Mouse (Mus musculus) induced T-regulatory cell, adult 2 months (primary cell): ENCODE measurements around the gene Cfap61.

ENCODE experiments used
- DNase-seq: peaks from one replicate; pipeline ENCODE4 v3.0.0-alpha.2; 2012; ENCODE audit warnings: low read depth

The Cfap61 gene

DNA sequence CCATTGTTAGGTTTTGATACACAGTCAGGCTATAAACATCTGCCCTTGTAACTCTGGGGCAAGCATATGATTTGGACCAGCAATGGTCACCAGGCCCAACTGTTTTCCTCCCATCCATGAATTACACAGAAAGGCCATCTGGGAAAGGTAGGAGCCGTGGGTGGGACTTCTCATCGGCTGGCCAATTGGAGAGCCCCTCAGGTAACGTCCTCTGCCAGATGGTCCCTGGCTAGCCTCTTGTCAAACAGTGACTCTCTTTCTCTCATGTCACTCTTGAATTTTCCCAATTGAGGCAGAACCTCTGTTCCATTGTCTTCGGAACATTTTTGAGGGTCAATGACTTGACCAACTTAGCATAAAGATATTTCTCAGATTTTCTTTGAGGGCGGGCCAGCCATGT, 213.2 kb downstream of the Cfap61 start:
- no peak for DNase-seq

GRCm38 (mm10) chr2:146149206-146149974, 214.8 kb downstream of the Cfap61 start:
- DNase-seq, result no peak

DNA sequence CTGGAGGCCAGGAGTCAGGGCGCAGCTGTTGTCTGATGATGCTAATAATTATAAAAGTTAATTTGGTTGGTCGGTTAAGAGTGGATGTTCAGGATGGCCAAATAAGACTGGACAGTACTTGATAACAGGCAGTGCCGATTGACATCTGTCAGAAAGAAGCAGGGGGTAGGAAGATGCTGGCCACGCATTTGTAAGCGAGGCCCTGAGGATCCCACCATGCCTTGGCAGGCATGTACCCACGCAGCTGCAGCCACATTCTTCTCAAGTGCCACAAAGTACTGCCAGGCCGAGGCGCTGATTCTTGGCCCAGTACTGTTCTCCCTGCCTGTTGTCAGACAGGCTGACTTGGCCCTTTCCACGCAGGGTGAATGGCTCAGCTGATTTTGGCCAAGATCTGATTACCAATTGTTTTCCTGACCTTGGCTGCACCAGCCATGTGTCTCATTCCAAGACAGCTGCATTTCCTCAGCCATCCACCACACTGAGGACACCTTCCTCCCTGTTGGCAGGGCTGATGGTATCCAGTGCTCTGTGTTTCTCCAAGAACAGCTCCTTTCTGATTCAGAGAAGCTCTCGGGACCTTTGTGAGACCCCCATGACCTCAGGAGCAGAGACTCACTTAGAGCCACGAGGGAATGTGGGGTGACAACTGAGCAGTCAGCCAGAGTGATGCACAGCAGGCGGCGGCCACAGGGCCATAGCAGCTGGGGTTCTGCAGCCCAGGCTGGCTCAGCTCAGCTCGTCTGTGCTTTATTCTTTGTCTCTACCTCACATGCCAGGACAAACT, 233.6 kb downstream of the Cfap61 start:
- DNase-seq, result no peak

DNA sequence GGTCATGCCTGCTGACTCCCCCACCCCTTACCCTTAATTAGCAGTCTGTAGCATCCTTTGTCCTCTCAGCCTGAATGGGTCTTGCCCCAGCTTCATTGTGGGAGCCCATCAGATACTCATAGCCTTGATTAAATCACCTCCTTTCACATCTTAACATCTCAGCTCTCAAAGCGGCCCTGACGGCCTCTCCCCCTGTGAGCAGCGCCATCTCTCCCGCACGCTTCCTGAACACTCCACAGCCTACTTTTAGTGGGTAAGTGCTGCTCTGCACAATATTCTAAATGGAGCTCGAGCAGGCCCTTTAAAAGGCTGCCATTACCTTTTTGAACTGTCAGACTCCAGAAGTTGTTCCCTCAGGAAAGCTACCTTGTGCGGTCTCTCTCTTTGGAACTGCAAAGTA, 234.9 kb downstream of the Cfap61 start:
- DNase-seq, result no peak

DNA sequence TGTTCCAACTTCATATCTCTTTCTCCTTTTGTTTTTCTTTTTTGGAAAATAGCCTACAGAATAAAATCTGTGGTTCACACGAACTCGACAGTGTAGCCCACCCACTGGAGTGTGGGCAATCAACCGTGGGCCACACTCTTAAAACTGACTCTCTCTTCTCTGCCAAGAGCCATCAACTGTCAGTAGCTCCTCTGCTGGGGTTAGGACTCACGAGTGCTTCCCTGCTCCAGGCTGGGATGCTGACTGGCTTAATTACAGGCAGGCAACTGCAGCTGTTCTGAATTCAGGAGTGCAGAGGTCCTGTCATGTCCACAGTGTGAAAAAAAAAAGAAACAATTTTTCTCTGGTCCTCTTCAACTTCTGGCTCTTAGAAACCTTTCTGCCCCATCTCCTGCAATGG, 237.5 kb downstream of the Cfap61 start:
- DNase-seq, result no peak

DNA sequence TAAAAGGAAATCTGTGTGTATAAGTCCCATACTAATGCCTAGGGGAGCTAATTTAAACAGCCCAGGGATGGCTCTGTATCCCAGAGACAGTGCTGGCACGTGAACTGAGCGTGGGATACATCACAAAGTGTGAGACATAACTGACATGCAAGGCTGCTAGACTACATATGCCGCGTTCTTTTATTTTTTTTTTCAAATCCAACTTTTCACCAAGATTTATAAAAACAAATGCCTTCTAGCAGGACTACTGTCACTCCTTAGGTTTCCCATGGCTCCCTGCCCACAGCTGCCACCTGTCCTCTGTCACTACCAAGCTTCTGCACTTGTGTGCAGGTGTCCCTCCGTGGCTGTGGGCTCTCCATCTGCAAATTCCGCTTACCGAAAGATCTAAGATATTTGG, 239.6 kb downstream of the Cfap61 start:
- no peak for DNase-seq

- DNase-seq, result no peak
These were observed 244.1 kb downstream of the Cfap61 start for GRCm38 (mm10) chr2:146178718-146179117.

DNA sequence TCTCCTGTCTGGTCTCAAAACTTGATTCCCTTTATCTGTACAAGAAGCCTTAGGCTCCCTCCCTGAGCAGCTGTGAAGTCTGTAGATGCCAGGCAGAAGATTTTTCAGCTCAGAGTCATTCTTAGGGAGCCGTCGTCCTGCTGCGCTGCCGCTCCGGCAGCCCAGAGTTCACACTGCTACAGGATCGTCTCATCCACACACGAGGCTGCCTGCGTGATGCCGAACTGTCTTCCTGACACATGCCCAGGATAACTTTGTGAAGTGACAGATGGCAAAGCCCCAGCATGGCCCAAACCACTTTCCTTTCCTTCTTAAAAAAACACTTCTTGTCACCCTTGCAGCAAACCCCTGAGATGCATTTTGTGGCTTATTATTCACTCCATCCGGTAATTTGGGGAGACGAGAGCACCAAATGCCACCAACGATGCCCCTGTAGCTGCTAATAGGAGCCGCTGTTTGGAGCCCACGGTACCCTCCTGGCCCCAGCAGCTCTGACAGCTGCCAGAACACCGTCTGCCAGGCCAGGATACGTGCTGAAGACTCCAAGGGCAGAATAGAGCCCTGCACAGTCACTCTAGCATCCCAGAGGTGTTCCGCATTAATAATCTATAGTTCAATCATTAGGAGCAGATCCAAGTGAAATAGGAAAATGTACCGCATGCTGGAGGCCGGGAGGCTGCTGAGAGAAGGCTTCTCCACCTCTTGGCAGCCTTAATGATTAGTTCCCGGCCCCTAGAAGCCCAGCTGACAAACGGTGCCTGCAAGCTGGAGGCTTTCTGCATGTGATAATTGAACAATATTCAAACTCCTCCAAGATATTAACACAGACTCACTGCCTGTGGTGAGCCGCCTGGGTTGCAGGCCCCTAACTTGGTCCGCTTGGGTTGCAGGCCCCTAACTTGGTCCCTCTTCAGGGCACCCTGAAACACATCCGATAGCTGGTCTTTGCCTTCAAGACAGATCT, 249.5 kb downstream of the Cfap61 start:
- no peak for DNase-seq

DNA sequence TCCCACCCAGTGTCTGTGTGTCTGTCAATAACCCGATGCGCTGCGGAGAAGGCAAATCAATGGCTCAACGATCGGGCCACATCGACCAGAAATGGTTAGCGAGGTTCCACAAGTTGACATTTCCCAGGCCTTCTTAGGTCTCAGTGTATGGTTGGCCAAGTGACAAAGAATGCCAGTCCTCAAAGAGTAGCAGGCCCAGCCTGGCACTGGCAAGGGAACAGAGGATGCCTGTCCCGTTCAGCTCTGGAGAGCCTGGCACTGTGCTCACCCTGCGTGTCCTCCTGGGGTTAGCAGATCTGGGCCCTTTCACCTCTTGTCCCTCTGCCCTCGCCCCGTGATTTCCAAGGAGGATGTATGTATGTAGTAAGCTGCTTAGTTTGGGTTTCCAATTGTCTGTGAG, 261.5 kb downstream of the Cfap61 start:
- peak; percentile 29 for DNase-seq

- peak; percentile 89 for DNase-seq
These were observed 263.4 kb downstream of the Cfap61 start for GRCm38 (mm10) chr2:146197947-146198346.

- DNase-seq, result no peak
These were observed 276.4 kb downstream of the Cfap61 start for GRCm38 (mm10) chr2:146210968-146211367.

GRCm38 (mm10) chr2:146214715-146215114, 280.1 kb downstream of the Cfap61 start:
- DNase-seq, result peak; percentile 85

GRCm38 (mm10) chr2:146216111-146217064, 281.8 kb downstream of the Cfap61 start:
- DNase-seq, result peak; percentile 26

DNA sequence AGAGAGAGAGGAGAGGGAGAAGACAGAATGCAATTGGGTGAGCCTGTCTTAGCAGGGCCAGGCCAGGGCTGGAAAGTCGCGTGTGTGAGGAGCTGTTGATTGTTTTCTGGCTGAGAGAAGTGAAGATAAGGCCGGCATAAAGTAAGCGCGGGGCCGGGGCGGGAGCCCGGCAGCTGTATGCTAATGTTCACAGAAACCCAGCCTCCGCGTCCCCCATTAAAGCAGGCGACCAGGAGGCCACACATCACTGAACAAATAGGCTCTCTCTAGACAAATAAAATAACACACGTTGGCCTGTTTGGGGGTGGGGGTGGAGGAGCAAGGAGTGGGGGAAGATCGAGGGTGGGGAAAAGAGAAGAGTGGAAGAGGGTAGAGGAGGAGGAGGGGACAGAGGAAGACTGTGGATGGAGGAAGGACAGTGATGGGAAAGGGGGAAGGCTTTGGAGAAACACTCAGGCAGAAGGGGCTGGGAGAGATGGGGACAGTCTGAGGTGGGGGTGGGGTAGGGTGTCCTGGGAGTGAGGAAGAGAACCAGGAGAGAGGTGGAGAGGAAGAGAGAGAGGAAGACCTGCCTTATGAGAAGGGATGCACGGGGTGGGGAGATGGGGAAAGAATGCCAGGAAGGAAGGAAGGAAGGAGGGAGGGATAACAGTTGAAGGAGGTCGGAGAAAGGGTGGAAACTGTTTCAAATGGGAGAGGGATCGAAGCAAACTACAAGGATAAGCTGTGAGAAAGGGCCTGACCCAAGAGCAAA, 282.8 kb downstream of the Cfap61 start:
- peak; percentile 23 for DNase-seq

- peak; percentile 25 for DNase-seq
These were observed 283.6 kb downstream of the Cfap61 start for GRCm38 (mm10) chr2:146218161-146218691.

DNA sequence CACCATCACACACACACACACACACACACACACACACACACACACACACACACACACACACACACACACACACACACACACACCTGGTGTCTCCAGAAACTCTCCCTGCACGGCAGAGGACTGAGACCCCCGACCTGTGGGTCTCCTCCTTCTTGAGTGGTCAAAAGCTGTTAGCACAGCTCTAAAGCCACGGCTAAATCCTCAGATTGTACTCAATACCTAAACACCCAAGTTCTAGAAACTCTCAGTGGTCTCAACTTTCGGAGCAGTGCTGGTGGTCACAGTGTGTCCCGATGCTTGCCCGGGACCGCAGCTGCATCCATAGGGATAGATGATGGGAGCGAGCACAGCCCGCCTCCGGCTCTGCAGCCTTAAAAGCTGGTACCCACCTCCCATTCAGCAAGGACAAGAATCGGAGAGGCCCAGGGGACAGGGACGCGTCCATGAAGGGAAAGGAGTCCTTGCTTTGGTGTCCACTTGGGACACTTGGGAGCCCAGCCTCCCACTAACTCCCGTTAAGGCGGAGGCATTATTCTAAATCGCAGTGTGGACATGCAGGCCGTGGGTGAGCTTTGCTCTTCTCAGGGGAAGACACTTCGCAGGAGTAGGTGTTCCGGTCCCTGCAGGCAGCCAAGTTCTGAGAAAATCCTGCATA, 284.4 kb downstream of the Cfap61 start:
- DNase-seq, result peak; percentile 44

DNA sequence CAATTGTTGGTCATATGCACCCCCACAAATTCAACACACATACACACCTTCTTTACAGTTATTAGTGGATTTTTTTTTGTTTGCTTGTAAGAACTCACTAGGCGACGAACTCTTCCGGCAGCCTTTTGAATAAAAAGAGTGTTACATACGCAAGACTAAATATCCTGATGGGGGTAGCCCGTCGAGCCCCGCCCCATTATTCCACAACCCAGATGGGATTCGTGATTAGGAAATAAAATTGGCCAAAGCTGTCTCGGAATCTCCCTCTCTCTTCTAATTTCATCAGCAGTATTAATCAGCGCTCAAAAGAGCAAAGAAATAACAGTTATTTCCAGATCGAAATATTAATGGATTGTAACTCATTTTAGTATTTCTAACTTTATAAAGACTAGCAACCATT, 285.2 kb downstream of the Cfap61 start:
- DNase-seq, result peak; percentile 38

DNA sequence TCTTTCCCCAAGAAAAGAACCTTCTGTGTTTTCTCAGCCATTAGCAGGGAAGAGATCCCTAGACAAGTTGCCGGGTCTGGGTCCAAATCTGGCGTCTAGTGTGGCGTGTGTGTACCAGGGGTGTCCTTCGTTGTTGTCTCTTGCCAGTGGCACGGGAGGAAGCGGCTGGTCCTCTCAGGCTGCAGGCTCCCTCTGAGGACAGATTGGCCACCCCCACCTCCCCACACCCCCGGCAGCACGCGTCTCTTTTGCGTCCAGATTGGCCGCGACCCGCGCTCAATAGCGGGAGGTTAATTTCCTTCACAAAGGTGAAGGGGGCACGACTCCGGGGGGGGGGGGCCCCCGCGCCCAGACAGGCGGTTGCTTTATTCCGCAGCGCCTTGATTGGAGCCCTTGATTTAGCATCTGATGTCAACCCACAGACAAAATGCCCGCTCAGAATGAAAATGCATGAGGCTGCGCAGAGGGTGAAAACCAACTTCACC, 286.0 kb downstream of the Cfap61 start:
- DNase-seq, result peak; percentile 58
